Mouse (Mus musculus) stomach, embryonic 14.5 days (tissue): Measurements from ENCODE around the gene Sh3d19. TPM values are rescaled to one million over a fixed set of nuclear protein-coding genes. Genes with fewer than 3 reads are reported as not detected.
"Not testable (repeated sequence)": the region's sequence is repeated elsewhere in the genome, so short reads cannot be mapped to it uniquely, and the experiment has no call there.

Source experiments
- ATAC-seq: fragments of 200-750 bp; cut with Nextera tagmentation; 2 replicates; pipeline ENCODE4 v1.8.0; 2017; ENCODE audit warnings: low read depth, moderate TSS enrichment; ENCODE audit not compliant: insufficient number of reproducible peaks, insufficient read depth, low FRiP score
- H3K27ac ChIP-seq: fragments of 300-500 bp; sonication (generic); 2 replicates; pipeline ENCODE4 v1.5.1; 2014; ENCODE audit warnings: mild to moderate bottlenecking, low read length, moderate library complexity, mixed read lengths
- H3K27me3 ChIP-seq: fragments of 300-500 bp; sonication (generic); 2 replicates; pipeline ENCODE4 v1.6.1; 2014; ENCODE audit warnings: low read length, control low read depth, mixed read lengths; ENCODE audit not compliant: control insufficient read depth, insufficient read depth
- H3K36me3 ChIP-seq: fragments of 300-500 bp; sonication (generic); 2 replicates; pipeline ENCODE4 v1.6.1; 2014; ENCODE audit warnings: mild to moderate bottlenecking, control low read depth, low read length, moderate library complexity, mixed read lengths; ENCODE audit not compliant: control insufficient read depth, insufficient read depth
- H3K4me1 ChIP-seq: fragments of 300-500 bp; sonication (generic); 2 replicates; pipeline ENCODE4 v1.6.1; 2014; ENCODE audit warnings: low read length, control low read depth, mixed read lengths; ENCODE audit not compliant: control insufficient read depth, insufficient read depth
- H3K4me2 ChIP-seq: fragments of 300-500 bp; sonication (generic); replicated peaks from 2 replicates; pipeline ENCODE4 v1.6.1; 2014; ENCODE audit warnings: low read depth, low read length, control low read depth
- H3K4me3 ChIP-seq: fragments of 300-500 bp; sonication (generic); 2 replicates; pipeline ENCODE4 v1.5.1; 2014; ENCODE audit warnings: low read depth, low read length, control low read depth
- H3K9ac ChIP-seq: fragments of 300-500 bp; sonication (generic); replicated peaks from 2 replicates; pipeline ENCODE4 v1.6.1; 2014; ENCODE audit warnings: low read depth, mild to moderate bottlenecking, control low read depth, low read length, moderate library complexity, mixed read lengths
- H3K9me3 ChIP-seq: fragments of 300-500 bp; sonication (generic); 2 replicates; pipeline ENCODE4 v1.6.1; 2016; ENCODE audit warnings: low read depth, low read length, control low read depth; ENCODE audit not compliant: control insufficient read depth
- WGBS: fragments of 180-500 bp; shearing (Covaris S2); extraction: QIAGEN DNeasy Blood & Tissue Kit; methylation state at CpG from one replicate; pipeline ENCODE4 v1.1.7; 2014; 5-methylcytosine and 5-hydroxymethylcytosine counted together
- polyA plus RNA-seq: library from polyadenylated mRNA; unstranded; fragments of >200 nt; fragmentation: Nextera tagmentation; extraction: Ambion mirVana; gene quantifications from 2 replicates; pipeline ENCODE4 v1.2.1, GENCODE M21; 2014

The Sh3d19 gene
- polyA plus RNA-seq, 1 experiment from 2014 or later: 48.1 TPM

- WGBS: 88% methylated on average over 8 of the region's 8 CpGs
- H3K9ac ChIP-seq: no peak overlapping the region
- ATAC-seq: no peak
- no peaks in the 10 kb centered on the region for H3K9me3 ChIP-seq
- H3K27me3 ChIP-seq: no peaks in the 10 kb centered on the region
- H3K4me3 ChIP-seq: no peak overlapping the region
- H3K36me3 ChIP-seq: no peaks in the 10 kb centered on the region
- H3K4me1 ChIP-seq: peaks cover 10% of the 10 kb centered on the region; the same call in 1 of the 2 replicates
- no peak overlapping the region for H3K4me2 ChIP-seq
- no peak overlapping the region for H3K27ac ChIP-seq
Observed at GRCm38 (mm10) chr3:85969040-85969439, 1.9 kb upstream of the Sh3d19 start.

- H3K9ac ChIP-seq: peak overlapping the region; percentile 83
- no peaks in the 10 kb centered on the region for H3K9me3 ChIP-seq
- H3K4me2 ChIP-seq: peak overlapping the region; percentile 86
- no peaks in the 10 kb centered on the region for H3K36me3 ChIP-seq
- peak overlapping the region; percentile 87 for H3K27ac ChIP-seq
- H3K27me3 ChIP-seq: no peaks in the 10 kb centered on the region
- WGBS: under 1% methylated on average over 13 of the region's 13 CpGs
- no peak for ATAC-seq
- H3K4me1 ChIP-seq: peaks cover 10% of the 10 kb centered on the region; the same call in 1 of the 2 replicates
- H3K4me3 ChIP-seq: peak overlapping the region; percentile 85
Observed at GRCm38 (mm10) chr3:85971599-85971975, 678 bp downstream of the Sh3d19 start.

GRCm38 (mm10) chr3:85973376-85974140, 2.6 kb downstream of the Sh3d19 start:
- Histone ChIP-seq H3K27ac (no peak overlapping the region), H3K4me3 (no peak overlapping the region)
- WGBS: 87% methylated on average over 10 of the region's 10 CpGs

GRCm38 (mm10) chr3:85974451-85974850, 3.5 kb downstream of the Sh3d19 start:
- ATAC-seq: no peak
- Histone ChIP-seq H3K27ac (no peak overlapping the region), H3K4me2 (no peak overlapping the region), H3K36me3 (no peaks in the 10 kb centered on the region), H3K4me3 (no peak overlapping the region), H3K4me1 (peaks cover 19% of the 10 kb centered on the region; the same call in 1 of the 2 replicates), H3K27me3 (no peaks in the 10 kb centered on the region), H3K9ac (no peak overlapping the region), H3K9me3 (no peaks in the 10 kb centered on the region)
- 75% methylated on average over 4 of the region's 4 CpGs for WGBS

More at GRCm38 (mm10) chr3:85973376-85974140, 2.6 kb downstream of the Sh3d19 start:
- H3K9me3 ChIP-seq: no peaks in the 10 kb centered on the region
- ATAC-seq: no peak
- H3K27me3 ChIP-seq: no peaks in the 10 kb centered on the region
- no peak overlapping the region for H3K9ac ChIP-seq
- H3K4me2 ChIP-seq: peak overlapping the region; percentile 86
- H3K36me3 ChIP-seq: no peaks in the 10 kb centered on the region
- H3K4me1 ChIP-seq: peaks cover 18% of the 10 kb centered on the region; the same call in 1 of the 2 replicates

DNA sequence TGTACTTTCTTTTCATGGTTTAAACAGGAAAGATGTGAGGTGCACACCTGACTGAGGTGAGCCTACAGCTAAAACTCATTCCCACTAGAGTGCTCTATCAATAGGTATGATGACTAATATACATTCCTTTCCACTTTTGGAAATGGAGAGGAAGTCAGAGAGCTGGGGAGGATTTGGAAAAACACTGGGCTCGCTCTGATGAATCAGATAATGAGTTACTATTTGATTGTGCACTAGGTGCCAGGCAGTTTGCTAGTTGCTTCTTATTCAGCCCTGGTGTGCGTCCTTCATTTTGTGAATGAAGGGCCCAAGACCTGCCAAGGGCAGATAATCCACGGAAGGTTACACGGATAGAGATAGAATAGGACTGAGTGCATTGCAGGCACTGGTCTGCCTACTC, 9.1 kb downstream of the Sh3d19 start:
- no peak for ATAC-seq
- WGBS: 89% methylated on average over 4 of the region's 4 CpGs
- Histone ChIP-seq H3K9me3 (no peaks in the 10 kb centered on the region), H3K9ac (no peak overlapping the region), H3K36me3 (no peaks in the 10 kb centered on the region), H3K27ac (no peak overlapping the region), H3K4me2 (no peak overlapping the region), H3K4me3 (no peak overlapping the region), H3K27me3 (no peaks in the 10 kb centered on the region), H3K4me1 (peaks cover 9% of the 10 kb centered on the region; the same call in 1 of the 2 replicates)

GRCm38 (mm10) chr3:85981761-85982160, 10.9 kb downstream of the Sh3d19 start:
- 85% methylated on average over 3 of the region's 3 CpGs for WGBS

DNA sequence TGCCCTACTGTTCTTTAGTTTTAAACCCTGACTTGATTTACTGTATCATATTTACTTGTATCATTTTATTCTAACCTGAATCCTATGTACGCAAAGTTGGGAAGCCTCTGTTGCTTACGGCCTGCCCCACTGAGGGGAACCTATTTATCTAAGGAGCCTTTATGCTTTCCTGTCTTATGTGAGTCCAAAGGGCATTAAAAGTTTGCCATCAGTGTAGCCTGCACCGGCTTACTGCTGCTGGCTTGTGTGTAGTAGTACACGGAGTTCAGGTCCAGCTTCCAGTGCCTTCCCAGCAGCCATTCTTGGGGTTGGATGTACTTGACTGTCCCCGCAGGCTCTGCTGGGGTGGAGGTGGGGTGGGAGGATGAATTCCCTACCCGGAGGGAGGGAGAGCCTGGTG, 13.6 kb downstream of the Sh3d19 start:
- Histone ChIP-seq H3K4me2 (no peak overlapping the region), H3K36me3 (no peaks in the 10 kb centered on the region), H3K4me3 (no peak overlapping the region), H3K27ac (no peak overlapping the region), H3K27me3 (no peaks in the 10 kb centered on the region), H3K9ac (no peak overlapping the region), H3K9me3 (no peaks in the 10 kb centered on the region), H3K4me1 (no peaks in the 10 kb centered on the region)
- WGBS: 90% methylated on average over 6 of the region's 6 CpGs
- no peak for ATAC-seq

More at GRCm38 (mm10) chr3:85981761-85982160, 10.9 kb downstream of the Sh3d19 start:
- not testable (repeated sequence) for H3K36me3 ChIP-seq, H3K27ac ChIP-seq, H3K4me1 ChIP-seq, H3K9ac ChIP-seq, H3K4me3 ChIP-seq, H3K9me3 ChIP-seq, ATAC-seq, H3K27me3 ChIP-seq, H3K4me2 ChIP-seq

DNA sequence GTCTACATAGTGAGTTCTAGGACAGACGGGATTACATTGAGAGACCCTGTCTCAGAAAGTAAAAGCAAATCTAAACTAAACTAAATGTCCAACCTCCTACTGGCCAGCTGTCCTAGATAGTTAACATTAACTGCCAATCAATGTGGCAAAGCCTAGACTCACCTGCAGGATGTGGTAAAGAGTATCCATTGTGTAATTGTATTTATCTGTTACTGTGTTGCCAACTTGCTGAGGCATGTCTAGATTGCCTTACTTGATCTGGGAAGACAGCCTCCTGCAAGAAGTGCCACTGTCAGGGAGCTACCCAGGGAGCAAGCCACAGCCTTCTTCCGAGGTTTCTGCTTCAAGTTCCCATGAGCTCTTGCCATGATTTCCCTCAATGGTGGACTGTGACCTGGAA, 16.3 kb downstream of the Sh3d19 start:
- Histone ChIP-seq H3K4me2 (no peak overlapping the region), H3K9me3 (no peaks in the 10 kb centered on the region), H3K9ac (no peak overlapping the region), H3K4me1 (peaks cover 6% of the 10 kb centered on the region; the same call in 1 of the 2 replicates), H3K27me3 (no peaks in the 10 kb centered on the region), H3K36me3 (no peaks in the 10 kb centered on the region), H3K27ac (no peak overlapping the region), H3K4me3 (no peak overlapping the region)
- no peak for ATAC-seq
- 89% methylated on average over 2 of the region's 2 CpGs for WGBS
